Mouse (Mus musculus) inflammation-experienced regulatory T-cells (primary cell): ENCODE results near the gene Ahnak. TPM values are rescaled to one million over a fixed set of nuclear protein-coding genes. Genes with fewer than 3 reads are reported as not detected.

ENCODE experiments used
- polyA plus RNA-seq, 2 experiments: library from polyadenylated mRNA; unstranded; fragments of 100-300 nt; shearing (Covaris generic); gene quantifications; one replicate each; pipeline ENCODE4 v1.2.1; 2017

Gene Ahnak
- polyA plus RNA-seq: 10 to 100 TPM; 58.4 to 93.3 TPM

DNA sequence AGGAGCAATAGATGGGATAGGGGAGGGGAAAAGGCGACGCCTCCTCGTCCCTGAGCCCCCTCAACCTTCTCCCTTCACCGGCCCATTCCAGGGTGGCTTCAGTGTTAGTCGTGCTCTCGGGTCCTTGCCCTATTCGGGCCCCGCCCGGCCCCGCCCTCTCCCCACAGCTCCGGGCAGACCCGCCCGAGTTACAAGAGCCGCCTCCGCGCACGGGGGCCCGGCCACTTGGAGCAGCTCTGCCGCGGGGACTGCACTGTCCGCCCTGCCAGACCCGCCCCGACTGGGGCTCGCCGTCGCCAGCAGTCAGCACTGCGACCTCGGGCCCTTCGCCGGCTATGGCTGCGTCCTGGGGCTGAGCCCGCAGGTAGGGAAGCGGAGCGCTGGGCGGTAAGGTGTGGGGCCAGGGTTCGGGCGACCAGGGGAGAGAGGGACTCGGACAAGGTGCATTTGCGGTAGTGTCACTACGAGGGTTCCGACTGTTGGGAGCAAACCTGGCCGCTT is at the start of gene Ahnak:
Gene Ahnak (plus strand): TSS at position 219 of the 501 bp plus-strand sequence.

DNA sequence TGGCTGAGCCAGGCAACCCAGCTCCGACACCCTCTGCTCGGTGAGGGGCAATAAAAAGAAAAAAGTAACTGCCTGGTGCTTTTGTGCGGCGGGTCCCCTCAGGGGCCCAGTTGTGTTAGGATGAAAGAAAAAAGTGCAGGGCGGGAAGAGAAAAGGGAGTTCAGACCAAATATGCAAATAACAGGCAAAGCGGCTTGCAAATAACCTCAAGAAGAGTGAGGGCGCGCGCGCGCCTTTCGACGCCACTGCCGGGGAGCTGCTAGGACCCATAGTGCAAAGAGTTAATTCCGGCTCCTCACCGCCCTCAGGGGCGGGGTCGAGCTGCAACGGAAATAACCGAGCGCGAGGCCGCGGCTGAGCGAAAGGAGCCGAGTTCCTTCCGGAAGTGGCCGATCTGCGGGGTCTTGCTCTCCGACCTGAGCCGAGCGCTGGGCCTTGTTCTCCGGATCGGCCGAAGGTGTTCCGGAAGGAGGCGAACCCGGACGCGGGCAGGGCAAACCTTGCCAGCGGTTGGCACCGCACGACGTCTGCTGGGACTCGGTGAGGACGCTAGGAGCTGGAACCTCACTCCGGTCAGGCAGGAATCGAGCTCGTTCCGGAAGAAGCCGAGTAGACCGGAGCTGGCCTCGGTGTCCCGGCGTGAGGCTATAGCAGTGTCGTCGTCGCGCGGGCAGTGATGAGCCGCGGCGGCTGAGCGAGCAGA is 47.4 kb upstream of the Ahnak start, which contains the start of gene Mta2:
Gene Mta2 (plus strand): TSS at position 361 of the 703 bp plus-strand sequence.

DNA sequence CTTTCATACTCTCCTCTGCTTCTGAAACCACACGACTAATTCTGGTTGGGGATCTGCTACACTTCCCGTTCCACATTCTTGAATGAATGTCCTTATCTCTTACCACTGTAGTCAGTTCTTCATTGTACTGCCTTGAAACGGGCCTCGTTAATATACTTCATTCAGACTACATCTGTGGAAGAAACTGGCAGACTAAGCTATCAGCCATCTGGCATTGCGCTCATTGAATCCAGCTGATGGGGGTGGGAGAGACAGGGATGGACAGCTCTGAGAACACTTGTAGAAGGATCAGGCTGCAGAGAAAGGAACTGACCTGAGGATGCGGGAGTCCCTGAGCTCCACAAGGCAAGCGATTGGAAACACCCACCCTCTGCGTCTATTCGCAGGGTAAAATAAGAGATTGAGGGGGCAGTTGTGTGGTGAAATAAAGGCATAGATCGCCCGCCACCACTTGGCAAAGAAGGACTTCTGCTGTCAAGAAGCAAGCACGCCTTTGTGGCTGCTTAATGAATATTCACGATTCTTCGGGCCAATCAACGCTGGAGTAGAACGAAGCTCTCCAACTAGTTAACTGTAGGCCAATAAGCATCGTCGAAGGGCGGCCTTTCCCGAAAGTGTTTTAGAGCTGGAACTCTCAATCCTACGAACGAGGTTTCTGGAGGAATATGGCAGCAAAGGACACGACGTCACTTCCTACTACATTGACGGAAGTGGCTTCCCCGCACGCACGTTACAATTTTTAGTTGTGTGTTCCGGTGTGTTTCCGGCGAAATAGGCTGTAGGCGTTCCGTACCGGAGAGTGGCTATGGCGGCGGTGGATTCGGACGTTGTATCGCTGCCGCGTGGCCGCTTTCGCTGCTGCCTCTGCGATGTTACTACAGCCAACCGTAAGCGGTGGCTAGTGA is 35.7 kb upstream of the Ahnak start, which contains the start of gene Tut1:
Gene Tut1 (plus strand): TSS at position 713 of the 905 bp plus-strand sequence.

DNA sequence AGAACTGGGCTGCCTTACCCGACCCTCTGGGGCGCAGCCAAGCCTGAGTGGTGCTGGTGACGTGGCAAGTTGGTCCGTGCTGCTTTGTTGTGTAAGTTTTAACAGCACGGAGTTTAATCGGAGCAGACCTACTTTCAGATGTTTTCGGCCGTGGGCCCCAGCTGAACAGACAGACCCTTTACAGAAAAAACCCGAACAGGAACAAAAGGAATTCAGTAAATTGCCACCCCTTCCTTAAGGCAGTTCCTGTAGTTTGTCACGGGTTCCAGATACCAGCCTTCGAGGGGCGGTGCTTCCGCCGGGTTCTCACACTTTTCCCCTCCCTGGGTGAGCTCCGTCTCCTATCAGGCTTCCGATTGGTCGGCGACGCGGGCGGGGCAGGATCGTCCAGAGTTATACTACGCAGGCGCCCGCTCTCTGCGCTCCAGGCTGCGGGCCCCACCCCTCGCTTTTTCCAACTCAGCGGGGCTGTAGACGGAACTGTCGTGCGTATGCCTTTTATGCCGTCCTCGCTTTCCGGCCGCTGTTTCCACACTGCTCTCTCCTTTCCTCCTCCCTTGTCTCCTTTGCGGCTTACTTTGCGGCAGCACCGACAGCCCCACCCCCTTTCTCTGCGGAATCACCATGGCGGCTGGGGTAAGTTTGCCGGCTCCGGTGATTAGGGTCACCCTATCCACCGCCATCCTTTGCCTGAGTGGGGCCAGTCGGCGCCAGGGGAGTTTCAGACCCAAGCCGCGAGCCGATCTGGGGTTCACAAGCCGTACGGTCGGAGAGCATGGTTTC is 22.3 kb upstream of the Ahnak start, which contains the start of gene Eef1g:
Gene Eef1g (plus strand): TSS at position 452 of the 783 bp plus-strand sequence.

DNA sequence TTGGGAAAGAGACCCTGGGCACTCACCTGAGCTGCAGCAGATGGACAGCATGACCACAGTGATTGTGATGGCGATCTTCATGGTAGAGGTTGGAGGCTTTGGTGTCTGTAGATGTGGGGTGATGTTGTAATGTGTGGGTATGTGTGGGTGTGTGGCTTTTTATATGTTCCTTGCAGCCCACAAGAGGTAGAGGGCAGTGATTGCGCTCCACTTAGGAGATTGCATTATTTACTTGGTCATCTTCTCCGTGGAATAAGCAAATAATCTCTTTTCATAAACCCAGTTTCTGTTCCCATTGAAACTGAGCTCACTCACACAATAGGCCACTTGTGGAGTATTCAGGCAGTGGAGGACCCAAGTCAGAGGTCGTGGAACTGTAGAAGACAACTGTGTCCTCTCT is 98.7 kb downstream of the Ahnak start, which contains the start of gene Scgb1a1:
Gene Scgb1a1 (minus strand): TSS at position 138 of the 400 bp plus-strand sequence.

Other genes starting within 250 kb of the Ahnak start
- gene 1700092M07Rik, start 248.6 kb upstream of the Ahnak start, polyA plus RNA-seq: under 1 TPM in 1 of 2 experiments, not detected in 1; 0.60 TPM
- gene Stx5a, start 247.9 kb upstream of the Ahnak start, polyA plus RNA-seq: 100 to 1,000 TPM; 143 to 155 TPM
- gene Nxf1, start 232.2 kb upstream of the Ahnak start, polyA plus RNA-seq: 100 to 1,000 TPM; 255 to 317 TPM
- 10 to 100 TPM; 88.2 to 88.6 TPM for gene Tmem223, start 218.3 kb upstream of the Ahnak start, polyA plus RNA-seq
- 100 to 1,000 TPM; 159 to 171 TPM for gene Tmem179b, start 214.8 kb upstream of the Ahnak start, polyA plus RNA-seq
- 10 to 100 TPM; 13.3 to 16.6 TPM for gene Taf6l, start 202.9 kb upstream of the Ahnak start, polyA plus RNA-seq
- 100 to 1,000 TPM; 140 to 144 TPM for gene Polr2g, start 190.7 kb upstream of the Ahnak start, polyA plus RNA-seq
- gene Zbtb3, start 186.7 kb upstream of the Ahnak start, polyA plus RNA-seq: 1 to 10 TPM; 2.7 to 4.7 TPM
- 10 to 100 TPM; 41.8 to 55.6 TPM for gene Ttc9c, start 170.0 kb upstream of the Ahnak start, polyA plus RNA-seq
- gene Hnrnpul2, start 169.3 kb upstream of the Ahnak start, polyA plus RNA-seq: 10 to 100 TPM in 1 of 2 experiments, 1 to 10 TPM in 1; 8.6 to 15.5 TPM
- gene AC129217.1, start 159.5 kb upstream of the Ahnak start, polyA plus RNA-seq: not detected
- 10 to 100 TPM; 87.2 to 89.9 TPM for gene Bscl2, start 151.8 kb upstream of the Ahnak start, polyA plus RNA-seq
- gene Gng3, start 150.1 kb upstream of the Ahnak start, polyA plus RNA-seq: under 1 TPM; 0.29 to 0.80 TPM
- gene Lrrn4cl, start 138.5 kb upstream of the Ahnak start, polyA plus RNA-seq: 1 to 10 TPM in 1 of 2 experiments, not detected in 1; 1.2 TPM
- 100 to 1,000 TPM; 145 to 156 TPM for gene Ubxn1, start 117.8 kb upstream of the Ahnak start, polyA plus RNA-seq
- gene Uqcc3, start 108.4 kb upstream of the Ahnak start, polyA plus RNA-seq: 10 to 100 TPM; 71.1 to 77.2 TPM
- 100 to 1,000 TPM in 1 of 2 experiments, 10 to 100 TPM in 1; 99.3 to 105 TPM for gene Lbhd1, start 105.6 kb upstream of the Ahnak start, polyA plus RNA-seq
- gene Gm49403, start 105.4 kb upstream of the Ahnak start, polyA plus RNA-seq: not detected
- 10 to 100 TPM; 39.7 to 55.4 TPM for gene 1810009A15Rik, start 100.4 kb upstream of the Ahnak start, polyA plus RNA-seq
- gene Gm49416, start 100.4 kb upstream of the Ahnak start, polyA plus RNA-seq: not detected
- 10 to 100 TPM; 35.8 to 44.9 TPM for gene Ints5, start 96.3 kb upstream of the Ahnak start, polyA plus RNA-seq
- 100 to 1,000 TPM; 108 to 118 TPM for gene Ganab, start 91.2 kb upstream of the Ahnak start, polyA plus RNA-seq
- gene B3gat3, start 68.9 kb upstream of the Ahnak start, polyA plus RNA-seq: 10 to 100 TPM; 52.1 to 63.5 TPM
- gene Rom1, start 59.9 kb upstream of the Ahnak start, polyA plus RNA-seq: 10 to 100 TPM; 10.2 to 16.3 TPM
- 100 to 1,000 TPM in 1 of 2 experiments, 10 to 100 TPM in 1; 77.4 to 100 TPM for gene Eml3, start 59.7 kb upstream of the Ahnak start, polyA plus RNA-seq
- 100 to 1,000 TPM; 231 to 276 TPM for gene Mta2, start 47.4 kb upstream of the Ahnak start, polyA plus RNA-seq
- 10 to 100 TPM; 37.6 to 40.5 TPM for gene Tut1, start 35.4 kb upstream of the Ahnak start, polyA plus RNA-seq
- gene Eef1g, start 22.2 kb upstream of the Ahnak start, polyA plus RNA-seq: 100 to 1,000 TPM; 264 to 300 TPM
- not detected for gene Scgb1a1, start 98.7 kb downstream of the Ahnak start, polyA plus RNA-seq
- 10 to 100 TPM; 16.5 to 25.7 TPM for gene Asrgl1, start 146.4 kb downstream of the Ahnak start, polyA plus RNA-seq